Mouse (Mus musculus) C2C12 (cell line): ENCODE measurements around the gene Ddx54. TPM values are rescaled to one million over a fixed set of nuclear protein-coding genes. Genes with fewer than 3 reads are reported as not detected.

Experiments
- H3K27me3 ChIP-seq: one replicate; pipeline ENCODE4 v1.6.1; 2011; ENCODE audit not compliant: control insufficient read depth, insufficient read depth, insufficient read length
- H3K36me3 ChIP-seq: one replicate; pipeline ENCODE4 v1.6.1; 2011; ENCODE audit not compliant: control insufficient read depth, insufficient read depth
- H3K4me3 ChIP-seq: one replicate; pipeline ENCODE4 v1.5.1; 2011; ENCODE audit warnings: mild to moderate bottlenecking, control low read depth; ENCODE audit not compliant: poor library complexity, insufficient read depth, severe bottlenecking
- H3K79me2 ChIP-seq: one replicate; pipeline ENCODE4 v1.6.1; 2011; ENCODE audit not compliant: control insufficient read depth, insufficient read depth
- H3K79me3 ChIP-seq: one replicate; pipeline ENCODE4 v1.6.1; 2011; ENCODE audit warnings: low read depth, control low read depth
- H3ac ChIP-seq: one replicate; pipeline ENCODE3; 2011; ENCODE audit warnings: low read depth; ENCODE audit not compliant: control insufficient read depth, insufficient read length
- CEBPB ChIP-seq: IDR thresholded peaks from one replicate; pipeline ENCODE4 v1.6.1; 2011; ENCODE audit warnings: low read depth, mild to moderate bottlenecking, control low read depth, moderate library complexity
- CTCF ChIP-seq: IDR thresholded peaks from one replicate; pipeline ENCODE4 v1.5.1; 2011; ENCODE audit not compliant: control insufficient read depth, insufficient read depth, insufficient read length
- FOSL1 ChIP-seq: IDR thresholded peaks from one replicate; pipeline ENCODE4 v1.8.0; 2011; ENCODE audit warnings: mild to moderate bottlenecking, low read length; ENCODE audit not compliant: poor library complexity, insufficient read depth, severe bottlenecking
- MAX ChIP-seq: IDR thresholded peaks from one replicate; pipeline ENCODE4 v1.6.1; 2011; ENCODE audit warnings: mild to moderate bottlenecking, control low read depth
- MYOD1 ChIP-seq: IDR thresholded peaks from one replicate; pipeline ENCODE4 v1.6.1; 2011; ENCODE audit warnings: low read depth; ENCODE audit not compliant: control insufficient read depth, insufficient read length
- MYOG ChIP-seq: IDR thresholded peaks from one replicate; pipeline ENCODE4 v1.6.1; 2011; ENCODE audit not compliant: control insufficient read depth, insufficient read length; ENCODE audit errors: extremely low read depth
- USF1 ChIP-seq: IDR thresholded peaks from one replicate; pipeline ENCODE4 v1.6.1; 2011; ENCODE audit warnings: low read depth, mild to moderate bottlenecking, control low read depth, moderate library complexity
- polyA plus RNA-seq: library from polyadenylated mRNA; unstranded; fragments of >200 nt; fragmentation: generic; extraction: Trizol; gene quantifications from one replicate; pipeline ENCODE4 v1.2.1, GENCODE M21; 2012; ENCODE audit warnings: missing spikeins

Ddx54 gene
- polyA plus RNA-seq, 1 experiment = 50.2 TPM

DNA sequence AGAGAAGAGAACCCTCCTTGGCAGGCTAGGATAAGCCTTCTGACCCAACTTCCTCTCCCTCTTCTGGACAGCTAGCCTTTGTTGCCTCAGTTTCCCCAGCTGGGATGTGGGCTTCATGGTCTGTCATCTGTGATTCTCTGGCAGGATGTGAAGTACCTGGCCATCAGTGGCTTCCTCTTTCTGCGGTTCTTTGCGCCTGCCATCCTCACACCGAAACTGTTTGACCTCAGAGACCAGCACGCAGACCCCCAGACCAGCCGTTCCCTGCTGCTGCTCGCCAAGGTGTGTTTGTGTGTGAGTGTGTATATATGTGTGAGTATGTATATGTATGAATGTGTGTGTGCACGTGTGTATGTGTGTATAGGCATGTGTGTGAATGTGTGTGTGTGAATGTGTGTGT lies 57.6 kb downstream of the Ddx54 start:
- no peak overlapping the region for H3K4me3 ChIP-seq
- TF ChIP-seq MAX (no peak), FOSL1 (no peak), CTCF (no peak), MYOG (no peak), CEBPB (no peak), USF1 (no peak), MYOD1 (no peak)
- H3K27me3 ChIP-seq = peaks cover 31% of the 10 kb centered on the region
- no peaks in the 10 kb centered on the region for H3K36me3 ChIP-seq
- no peak overlapping the region for H3ac ChIP-seq
- H3K79me2 ChIP-seq = no peaks in the 10 kb centered on the region
- H3K79me3 ChIP-seq = no peaks in the 10 kb centered on the region

DNA sequence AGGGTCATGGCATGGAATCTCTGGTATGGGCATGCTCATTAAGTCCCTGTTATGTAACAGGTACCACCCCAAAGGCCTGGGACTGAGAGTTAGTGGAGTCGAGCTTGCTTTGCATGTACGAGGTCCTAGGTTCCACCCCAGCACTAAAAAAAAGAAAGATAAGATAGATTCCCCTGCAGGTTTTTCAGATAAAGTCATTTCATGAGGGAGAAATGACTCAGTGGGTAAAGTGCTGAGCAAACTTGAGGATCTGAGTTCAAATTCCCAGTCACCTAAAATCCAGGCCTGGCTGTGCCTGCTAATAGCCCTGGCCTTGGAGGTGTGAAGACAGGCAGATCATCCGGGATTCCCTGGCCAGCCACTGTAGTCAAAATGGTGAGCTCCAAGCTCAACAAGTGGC lies 59.3 kb downstream of the Ddx54 start:
- H3K36me3 ChIP-seq = no peaks in the 10 kb centered on the region
- TF ChIP-seq CEBPB (no peak), MYOG (no peak), MAX (no peak), FOSL1 (no peak), USF1 (no peak), MYOD1 (no peak), CTCF (no peak)
- H3K79me2 ChIP-seq = no peaks in the 10 kb centered on the region
- H3K4me3 ChIP-seq = no peak overlapping the region
- H3K79me3 ChIP-seq = no peaks in the 10 kb centered on the region
- peaks cover 24% of the 10 kb centered on the region for H3K27me3 ChIP-seq
- H3ac ChIP-seq = no peak overlapping the region

DNA sequence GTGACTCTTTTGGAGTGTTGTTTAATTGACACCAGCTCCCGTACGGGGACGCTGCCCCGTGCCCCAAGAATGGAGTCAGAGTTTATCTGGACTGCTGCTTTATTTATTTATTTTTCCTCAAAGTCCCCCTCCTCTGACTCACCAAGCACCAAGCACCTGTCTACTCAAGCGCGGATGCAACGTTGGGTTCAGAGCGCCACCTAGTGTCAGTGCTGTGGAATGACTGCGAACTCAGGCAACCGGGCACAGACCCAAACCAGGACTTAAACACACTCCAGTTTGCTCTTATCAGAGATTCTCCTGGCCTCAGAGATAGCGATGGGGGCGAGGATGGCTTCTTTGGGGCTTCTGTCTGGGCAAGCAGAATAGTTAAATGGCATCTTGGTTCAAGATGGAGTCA lies 61.1 kb downstream of the Ddx54 start:
- no peaks in the 10 kb centered on the region for H3K79me2 ChIP-seq
- H3K4me3 ChIP-seq = no peak overlapping the region
- peaks cover 24% of the 10 kb centered on the region for H3K27me3 ChIP-seq
- no peak overlapping the region for H3ac ChIP-seq
- no peaks in the 10 kb centered on the region for H3K79me3 ChIP-seq
- H3K36me3 ChIP-seq = no peaks in the 10 kb centered on the region
- TF ChIP-seq MYOG (no peak), CTCF (peak; percentile 92), MYOD1 (peak; percentile 40)

DNA sequence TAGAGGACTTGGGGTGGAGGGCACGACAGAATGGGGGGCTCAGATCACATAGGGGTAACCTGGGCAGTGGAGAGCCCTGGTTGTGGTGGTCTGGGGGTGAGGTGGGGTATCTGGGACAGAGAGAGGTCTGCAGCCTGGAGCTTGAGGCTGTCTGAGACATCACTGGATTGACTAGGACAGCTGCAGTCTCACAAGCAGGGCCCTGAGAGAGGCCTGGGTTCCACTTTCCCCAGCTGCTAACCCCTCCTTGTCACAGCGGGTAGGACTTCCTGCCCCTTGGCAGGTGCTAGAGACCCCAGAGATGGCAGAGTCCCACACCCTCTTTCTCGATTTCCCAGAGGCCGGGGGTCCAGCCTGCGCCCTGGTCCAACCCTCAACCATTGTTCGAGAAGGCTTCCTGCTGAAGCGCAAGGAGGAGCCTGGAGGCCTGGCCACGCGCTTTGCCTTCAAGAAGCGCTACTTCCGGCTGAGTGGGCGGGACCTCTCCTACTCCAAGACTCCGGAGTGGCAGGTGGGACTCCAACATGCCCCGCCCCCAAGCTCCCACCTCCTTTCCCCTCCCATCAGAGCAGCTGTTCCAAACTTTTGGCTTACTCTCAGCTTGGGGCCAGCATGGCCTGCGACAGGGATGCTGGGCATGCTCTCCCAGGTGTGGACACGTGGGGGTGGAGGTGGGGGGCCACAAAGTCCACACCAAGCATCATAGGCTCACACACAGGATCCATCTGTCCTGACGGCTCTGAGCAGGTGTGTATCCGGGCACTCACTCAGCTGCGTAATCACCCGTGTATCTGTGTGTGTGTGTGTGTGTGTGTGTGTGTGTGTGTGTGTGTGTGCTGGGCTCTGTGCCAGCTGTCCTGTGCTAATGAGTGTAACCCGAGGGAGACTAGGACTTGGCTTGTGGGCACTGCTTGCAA lies 61.9 kb downstream of the Ddx54 start:
- Histone ChIP-seq H3K27me3 (peaks cover 23% of the 10 kb centered on the region), H3ac (no peak overlapping the region), H3K4me3 (no peak overlapping the region), H3K36me3 (no peaks in the 10 kb centered on the region), H3K79me2 (no peaks in the 10 kb centered on the region), H3K79me3 (no peaks in the 10 kb centered on the region)
- TF ChIP-seq CTCF = no peak
- TF ChIP-seq MYOD1 = no peak
- TF ChIP-seq MAX = no peak
- no peak for TF ChIP-seq MYOG
- no peak for TF ChIP-seq CEBPB
- TF ChIP-seq USF1 = no peak
- TF ChIP-seq FOSL1 = no peak

DNA sequence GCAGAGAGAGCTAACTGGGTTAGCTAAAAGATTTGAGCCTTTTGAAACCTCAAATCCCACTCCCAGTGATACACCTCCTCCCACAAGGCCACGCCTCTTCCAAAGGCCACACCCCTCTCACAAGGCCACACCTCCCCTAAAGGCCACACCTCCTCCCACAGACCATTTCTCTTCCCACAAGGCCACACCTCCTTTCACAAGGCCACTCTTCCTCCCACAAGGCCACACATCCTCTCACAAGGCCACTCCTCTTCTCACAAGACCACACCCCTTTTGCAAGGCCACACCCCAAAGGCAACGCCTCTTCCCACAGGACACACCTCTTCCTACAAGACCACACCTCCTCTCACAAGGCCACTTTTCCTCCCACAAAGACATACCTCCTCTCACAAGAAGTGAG lies 65.0 kb downstream of the Ddx54 start:
- Histone ChIP-seq H3K4me3 (no peak overlapping the region), H3K27me3 (peaks cover 29% of the 10 kb centered on the region), H3K79me3 (no peaks in the 10 kb centered on the region), H3K79me2 (no peaks in the 10 kb centered on the region), H3ac (no peak overlapping the region), H3K36me3 (no peaks in the 10 kb centered on the region)
- TF ChIP-seq FOSL1 = no peak
- TF ChIP-seq CTCF = no peak
- no peak for TF ChIP-seq CEBPB
- TF ChIP-seq MYOD1 = no peak
- no peak for TF ChIP-seq USF1
- TF ChIP-seq MAX = no peak
- no peak for TF ChIP-seq MYOG

Other genes starting within 250 kb of the Ddx54 start
- gene Lhx5, start 181.0 kb upstream of the Ddx54 start, polyA plus RNA-seq = not detected
- 0.69 TPM for gene Sdsl, start 139.9 kb upstream of the Ddx54 start, polyA plus RNA-seq
- 0.19 TPM for gene Sds, start 136.2 kb upstream of the Ddx54 start, polyA plus RNA-seq
- gene Plbd2, start 109.1 kb upstream of the Ddx54 start, polyA plus RNA-seq = 36.4 TPM
- gene Slc8b1, start 101.6 kb upstream of the Ddx54 start, polyA plus RNA-seq = 6.1 TPM
- gene Tpcn1, start 24.1 kb upstream of the Ddx54 start, polyA plus RNA-seq = 34.6 TPM
- 0.33 TPM for gene Iqcd, start 23.7 kb upstream of the Ddx54 start, polyA plus RNA-seq
- 17.2 TPM for gene Rita1, start 150 bp upstream of the Ddx54 start, polyA plus RNA-seq
- gene Cfap73, start 21.5 kb downstream of the Ddx54 start, polyA plus RNA-seq = not detected
- not detected for gene Rasal1, start 36.1 kb downstream of the Ddx54 start, polyA plus RNA-seq
- not detected for gene Dtx1, start 99.2 kb downstream of the Ddx54 start, polyA plus RNA-seq
- gene Oas2, start 137.1 kb downstream of the Ddx54 start, polyA plus RNA-seq = not detected
- not detected for gene Oas3, start 164.9 kb downstream of the Ddx54 start, polyA plus RNA-seq
- gene Oas1e, start 182.8 kb downstream of the Ddx54 start, polyA plus RNA-seq = not detected
- gene Oas1c, start 199.8 kb downstream of the Ddx54 start, polyA plus RNA-seq = 0.07 TPM
- gene Oas1f, start 234.6 kb downstream of the Ddx54 start, polyA plus RNA-seq = not detected
- gene Oas1h, start 248.7 kb downstream of the Ddx54 start, polyA plus RNA-seq = not detected